Mouse (Mus musculus) cerebellum, postnatal 14 days (tissue): ENCODE data around the gene Metrn.

Experiments used
- DNase-seq, 2 experiments: peaks; one replicate each; pipeline ENCODE4 v3.0.0; 2021; ENCODE audit warnings: mixed read lengths in 2 of 2

The Metrn gene

DNA sequence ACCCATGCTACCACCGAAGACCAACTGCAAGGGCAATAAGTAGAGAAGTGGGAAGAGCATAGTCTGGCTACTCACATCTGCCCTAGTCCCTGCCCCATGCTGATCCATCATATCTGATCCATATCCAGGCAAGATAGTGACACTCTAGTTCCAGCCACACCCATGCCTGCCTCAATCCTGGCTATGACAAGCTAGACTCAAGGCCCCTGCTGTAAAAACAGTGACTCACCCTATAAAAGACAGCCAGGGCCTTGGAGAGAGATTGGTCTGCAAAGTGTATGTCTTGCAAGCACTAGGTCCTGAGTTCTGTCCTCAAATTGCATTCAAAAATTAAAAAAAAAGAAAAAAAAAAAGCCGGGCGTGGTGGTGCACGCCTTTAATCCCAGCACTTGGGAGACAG, 9.6 kb upstream of the Metrn start:
- no peak for DNase-seq

DNA sequence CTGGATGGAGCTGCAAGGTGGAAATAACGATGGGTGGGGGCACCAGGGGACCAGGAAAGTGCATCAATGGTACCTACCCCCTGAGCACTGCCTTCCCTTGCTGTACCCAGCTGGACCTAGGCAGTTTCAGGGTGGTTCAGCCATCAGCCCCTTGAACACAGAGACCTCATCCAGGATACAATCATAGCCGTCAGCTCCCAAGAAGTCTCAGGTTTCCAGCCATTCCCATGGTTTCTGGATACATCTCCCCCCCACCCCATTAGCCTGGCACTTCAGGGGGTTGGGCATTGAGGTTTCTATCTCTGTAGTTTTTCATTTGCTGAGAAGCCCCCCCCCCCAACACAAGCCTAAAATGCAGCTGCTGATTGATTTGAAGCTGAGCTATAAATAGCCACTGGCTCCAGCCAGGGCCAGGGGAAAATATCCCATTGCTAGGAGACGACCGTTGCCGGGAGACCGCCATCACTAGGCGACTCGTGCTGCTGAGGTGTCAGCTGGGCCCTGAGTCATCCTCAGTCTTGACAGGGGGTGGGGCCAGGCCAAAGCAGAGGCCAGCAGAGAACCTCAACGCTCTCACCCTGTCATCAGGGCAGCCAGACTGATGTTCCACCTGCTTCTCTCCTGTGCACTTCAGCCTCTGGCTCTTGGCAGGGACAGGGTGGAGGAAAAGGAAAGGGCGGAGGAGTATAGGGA, 6.0 kb upstream of the Metrn start:
- DNase-seq, result peak; percentile 59 to 77

DNA sequence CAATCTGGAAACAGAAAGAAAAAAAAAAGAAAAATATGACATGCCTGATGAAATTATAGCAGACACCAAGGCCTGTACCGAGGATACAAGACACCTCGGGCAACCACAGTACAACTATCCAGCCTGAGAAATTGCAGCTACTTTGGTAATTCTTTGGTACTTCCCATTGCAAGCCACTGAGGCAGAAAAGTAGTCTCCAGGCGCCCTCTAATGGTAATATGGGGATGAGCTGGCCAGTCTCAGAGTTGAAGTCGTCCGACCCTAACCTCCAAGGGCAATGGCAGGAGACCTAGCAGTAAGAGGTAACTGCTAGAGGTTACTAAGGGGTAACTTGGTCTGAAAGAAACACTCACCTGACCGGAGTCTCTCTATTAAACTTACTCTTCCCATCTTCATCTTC, 4.1 kb upstream of the Metrn start:
- DNase-seq, result peak; percentile 78 to 80

DNA sequence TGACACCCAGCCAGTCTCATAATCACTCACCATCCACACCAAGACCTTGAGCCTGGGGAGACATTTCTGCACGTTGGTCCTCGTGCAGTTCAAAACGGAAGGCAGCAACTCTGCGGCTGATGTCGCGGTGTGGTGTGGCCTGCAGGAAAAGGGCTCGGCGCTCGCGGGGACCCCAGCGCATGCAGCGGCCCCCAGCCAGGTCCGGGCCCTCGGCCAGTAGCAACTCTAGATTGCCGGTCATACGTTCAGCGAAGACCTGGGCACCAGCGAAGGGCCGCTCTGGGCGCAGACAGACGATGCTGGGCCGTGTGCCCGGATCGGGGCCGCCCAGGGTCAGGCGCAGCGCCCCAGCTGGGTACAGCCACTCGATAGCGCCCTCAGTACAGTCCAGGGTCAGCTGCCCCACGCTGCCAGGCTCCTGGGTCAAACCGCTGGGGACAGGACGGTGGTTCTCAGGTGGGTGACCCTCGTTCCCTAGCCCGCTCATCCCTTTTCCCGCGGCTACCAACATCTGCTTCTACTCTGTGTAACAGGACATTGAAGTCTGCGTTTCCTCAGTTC, 645 bp downstream of the Metrn start:
- no peak for DNase-seq

DNA sequence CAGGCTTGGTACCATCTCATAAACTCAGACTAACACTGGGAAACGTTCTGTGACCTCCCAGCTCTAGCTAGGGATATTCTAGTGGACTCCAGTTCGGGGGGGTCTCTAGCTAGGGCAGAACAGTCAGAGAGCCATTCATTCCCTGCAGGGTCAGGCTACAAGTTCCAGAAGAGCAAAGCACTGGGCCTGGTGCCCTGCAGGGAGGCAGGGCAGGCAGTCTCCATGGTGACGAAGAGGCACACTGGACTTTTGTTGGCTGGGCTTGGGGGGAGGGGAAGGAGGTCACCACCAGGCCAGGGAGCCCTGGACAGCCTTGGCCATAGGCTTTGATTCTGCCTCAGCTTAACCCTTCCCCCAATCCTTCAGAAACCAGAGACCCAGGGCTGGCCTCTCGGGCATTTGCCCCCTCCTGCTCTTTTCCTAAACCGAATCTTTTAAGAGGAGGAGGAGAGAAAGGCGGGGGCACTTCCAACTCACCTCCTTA, 1.3 kb downstream of the Metrn start, which contains the start of gene AC134908.4:
Gene AC134908.4 (minus strand): TSS at position 51 of the 484 bp plus-strand sequence.
- DNase-seq, result no peak

DNA sequence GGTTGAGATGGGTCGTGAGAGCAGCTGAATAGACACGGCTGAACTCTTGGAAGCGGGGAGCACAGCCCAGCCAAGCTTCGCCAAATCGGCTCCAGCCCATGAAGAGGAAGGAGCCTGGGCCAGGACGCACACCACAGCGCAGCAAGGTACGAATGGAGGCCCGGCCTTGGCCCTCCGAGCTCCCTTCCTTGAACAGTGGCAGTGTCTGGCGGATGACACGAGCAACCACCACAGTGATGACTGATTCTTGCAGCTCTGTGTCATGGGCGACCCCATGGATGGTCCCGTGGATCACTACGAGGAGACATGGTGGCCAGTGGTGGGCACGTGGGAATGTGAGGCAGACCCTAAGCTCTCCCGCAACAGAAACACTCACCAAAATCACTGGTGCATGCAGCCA, 1.9 kb downstream of the Metrn start:
- DNase-seq, result no peak

DNA sequence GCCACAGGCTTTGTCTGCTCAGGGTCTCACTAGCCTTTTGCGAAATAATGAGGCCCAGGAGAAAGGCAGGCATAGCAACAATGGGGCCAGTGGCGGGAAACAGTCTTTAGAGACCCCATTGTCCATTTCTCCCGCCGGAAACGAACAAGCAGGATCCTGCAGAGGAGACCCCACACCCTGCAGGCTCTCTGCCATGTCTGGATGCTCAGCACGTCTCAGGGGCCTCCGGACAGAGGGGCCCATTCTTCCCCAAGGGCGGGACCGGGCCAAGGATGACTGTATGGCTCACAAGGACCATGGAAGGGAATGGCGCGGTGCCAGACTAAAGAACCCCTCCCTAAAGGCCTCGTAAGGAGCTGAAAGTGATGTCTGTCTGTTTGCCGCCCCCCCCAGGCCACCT, 2.7 kb downstream of the Metrn start:
- DNase-seq, result no peak

DNA sequence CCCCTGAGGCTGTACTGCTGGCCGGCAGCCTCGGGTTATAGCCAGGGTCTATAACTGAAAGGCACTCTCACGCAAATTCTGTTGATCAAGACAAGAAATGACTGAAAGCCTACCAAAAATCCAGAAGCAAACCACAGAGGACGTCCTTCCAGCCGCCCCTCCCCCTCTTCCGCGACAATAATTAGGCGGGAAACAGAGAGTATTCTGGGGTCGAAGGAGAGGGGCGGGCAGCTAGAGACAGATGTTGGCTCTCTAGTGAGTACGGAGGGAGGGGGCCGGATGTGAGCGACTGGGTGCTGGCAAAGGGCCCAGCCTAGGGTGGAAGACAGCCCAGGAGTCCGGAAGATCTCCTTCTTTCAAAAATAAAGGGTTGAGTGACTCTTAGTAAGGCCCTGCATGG, 4.3 kb downstream of the Metrn start, which contains the start of gene Fam173a:
Gene Fam173a (minus strand): TSS at position 287 of the 400 bp plus-strand sequence.
- peak; percentile 65 to 73 for DNase-seq

DNA sequence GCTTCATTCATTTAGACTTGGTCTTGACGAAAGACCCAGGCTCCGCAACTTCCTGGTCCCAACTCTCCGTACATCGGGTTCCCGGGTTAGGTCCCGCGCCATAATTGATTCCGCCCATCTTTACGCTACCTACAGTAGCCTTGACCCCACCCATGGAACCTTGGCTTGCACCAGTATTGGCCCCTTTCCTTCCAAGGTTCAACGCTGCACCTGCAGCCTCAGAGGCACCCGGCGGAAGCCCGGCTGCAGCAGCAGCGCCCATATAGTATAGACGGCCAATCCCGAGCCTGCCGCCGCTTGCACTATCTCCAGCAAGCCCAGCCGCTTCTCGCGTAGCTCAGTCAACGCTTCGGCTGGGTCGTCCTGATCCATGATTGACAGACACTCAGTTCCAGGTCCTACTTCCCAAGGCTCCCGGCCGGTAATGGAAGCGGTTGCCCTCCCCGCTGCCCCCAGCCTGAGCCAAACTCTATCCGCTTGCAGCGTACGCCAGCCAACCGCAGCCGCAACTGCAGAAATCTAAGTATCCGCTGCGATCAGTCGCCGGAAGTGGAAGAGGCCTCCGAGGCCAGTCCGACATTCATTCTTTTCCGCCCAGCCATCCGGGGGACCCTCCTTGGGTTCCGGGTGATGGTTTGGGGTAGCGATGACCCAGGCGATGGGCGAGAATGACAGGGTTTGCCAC, 5.0 kb downstream of the Metrn start:
- DNase-seq, result peak; percentile 94

DNA sequence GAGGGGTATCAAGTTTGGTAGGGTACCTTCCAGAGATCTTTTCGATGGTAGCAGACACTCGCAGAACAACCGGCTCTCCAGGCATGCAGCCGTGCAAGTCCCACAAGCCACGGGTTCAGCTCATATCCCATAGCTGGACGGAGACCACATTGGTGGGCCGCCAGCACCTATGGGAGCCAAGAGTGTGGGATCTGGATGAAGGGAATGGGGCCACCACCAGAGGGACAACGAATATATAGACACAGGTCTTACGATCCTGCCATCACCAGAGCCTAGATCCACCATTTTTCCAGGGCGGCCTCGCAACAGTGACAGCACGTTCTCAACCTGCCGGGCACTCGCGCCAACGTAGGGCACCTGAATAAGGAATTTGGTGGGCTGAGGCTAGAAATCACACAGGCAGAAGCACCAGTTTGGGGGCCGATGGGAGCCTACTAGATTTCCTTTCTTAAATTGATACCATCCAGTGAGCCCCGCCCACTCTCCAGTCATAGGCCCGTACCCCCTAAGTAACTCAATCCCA, 5.6 kb downstream of the Metrn start:
- DNase-seq, result peak in 1 of 2 experiments; percentile 55

DNA sequence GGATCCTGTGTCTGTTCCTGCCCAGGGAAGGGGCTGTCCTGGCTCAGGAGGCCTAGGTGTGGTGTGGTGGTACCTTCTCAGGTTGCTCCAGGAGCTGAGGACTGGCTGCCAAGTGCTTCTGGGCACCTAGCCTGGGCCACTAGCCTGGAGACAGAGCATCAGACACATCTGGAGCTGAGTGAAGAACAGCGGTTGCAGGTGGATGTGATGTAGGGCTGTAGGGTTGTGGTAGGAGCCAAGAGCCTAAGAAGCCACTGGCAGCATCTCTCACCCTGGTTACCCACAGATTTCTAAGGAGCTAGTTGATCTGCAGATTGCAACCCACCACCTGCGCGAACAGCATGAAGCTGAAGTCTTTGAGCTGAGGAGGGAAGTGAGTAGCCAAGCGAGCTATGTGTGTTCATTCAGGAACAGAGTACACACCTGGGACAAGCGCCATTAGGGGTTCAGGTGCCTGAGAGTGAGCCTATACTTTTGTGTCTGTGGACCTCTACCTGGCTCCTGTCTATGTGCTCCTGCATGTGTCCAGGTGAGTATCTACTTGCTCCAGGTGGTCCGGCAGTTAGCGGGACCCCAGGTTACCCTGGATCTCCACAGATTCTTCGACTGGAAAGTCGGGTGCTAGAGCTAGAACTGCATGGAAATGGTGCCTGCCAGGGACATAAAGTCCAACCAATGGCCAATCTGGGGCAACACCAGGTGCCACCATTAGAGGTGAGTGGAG, 10.0 kb downstream of the Metrn start:
- DNase-seq, result no peak

DNA sequence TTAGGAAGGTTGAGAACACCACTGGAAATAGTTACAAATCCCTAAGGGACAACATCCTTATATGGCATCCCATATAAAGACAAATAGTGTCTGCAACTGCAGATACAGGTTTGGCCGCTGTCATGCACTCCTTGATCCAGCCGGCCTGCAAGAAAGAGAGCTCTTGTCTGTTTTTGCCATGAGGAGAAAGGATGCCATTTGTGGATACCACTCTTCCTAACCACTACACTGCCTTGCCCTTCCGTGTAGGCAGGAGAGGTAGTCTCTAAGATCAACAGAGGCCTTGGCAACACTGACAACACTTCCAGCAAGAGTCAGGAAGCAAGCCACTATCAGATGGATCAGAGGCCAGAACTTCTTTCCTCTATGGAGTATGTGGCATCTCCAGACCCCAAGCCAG, 10.7 kb downstream of the Metrn start, which contains the start of gene Ccdc78:
Gene Ccdc78 (plus strand): TSS at position 301 of the 400 bp plus-strand sequence.
- DNase-seq, result no peak

DNA sequence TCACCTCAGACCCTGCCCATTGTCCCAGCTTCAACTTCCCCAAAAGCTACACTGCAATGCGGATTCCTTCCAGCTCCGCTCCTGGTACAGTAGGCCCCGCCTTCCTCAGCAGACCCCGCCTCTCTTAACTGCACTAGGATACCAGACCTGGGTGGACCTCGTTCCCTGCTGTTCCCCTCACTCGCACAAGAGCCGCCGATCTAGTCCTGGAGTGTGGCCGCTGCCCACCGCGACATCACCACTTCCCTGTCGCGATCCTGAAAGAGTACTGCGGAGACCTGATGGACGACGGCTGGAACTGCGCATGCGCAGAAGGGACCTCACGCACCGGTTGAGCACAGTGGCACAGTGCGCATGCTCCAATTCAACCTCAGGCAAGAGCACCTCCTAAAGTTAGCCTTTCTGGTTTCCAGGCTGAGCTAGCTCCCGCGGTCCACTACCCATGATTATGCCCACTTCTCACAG, 11.6 kb downstream of the Metrn start, which contains the start of gene Haghl:
Gene Haghl (minus strand): TSS at position 393 of the 465 bp plus-strand sequence.
- peak; percentile 98 for DNase-seq

DNA sequence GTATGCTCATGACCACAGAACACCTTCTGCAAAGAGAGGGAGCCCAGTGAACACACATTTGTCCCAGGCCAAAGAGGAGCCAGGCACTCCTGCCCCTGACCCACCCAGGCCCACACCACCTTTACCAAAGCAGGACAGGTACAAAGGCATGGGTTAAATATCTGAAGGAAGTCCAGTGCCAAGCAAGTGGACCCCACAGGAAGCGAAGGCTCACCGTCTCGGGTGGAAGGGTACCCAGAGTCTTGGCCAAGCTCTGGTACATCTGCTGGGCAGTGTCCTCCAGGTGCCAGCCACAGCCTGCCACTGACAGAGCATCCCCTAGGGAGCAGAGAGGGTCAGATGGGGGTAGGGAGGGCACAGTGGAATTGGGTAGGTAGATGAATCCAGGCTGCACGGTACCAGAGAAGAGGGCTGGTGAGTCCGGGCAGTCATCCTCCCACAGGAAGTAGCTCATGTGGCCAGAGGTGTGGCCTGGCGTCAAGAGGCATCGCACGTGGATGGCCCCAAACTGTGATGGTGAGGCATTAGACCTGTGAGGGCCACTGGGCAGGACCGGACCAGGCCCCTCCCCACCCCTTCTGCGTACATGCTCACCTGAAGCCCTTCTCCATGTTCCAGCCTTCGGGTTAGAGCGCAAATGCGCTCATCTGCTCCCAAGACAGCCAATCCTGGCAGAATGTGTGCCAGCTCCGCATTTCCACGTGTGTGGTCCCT, 12.9 kb downstream of the Metrn start:
- DNase-seq, result no peak

DNA sequence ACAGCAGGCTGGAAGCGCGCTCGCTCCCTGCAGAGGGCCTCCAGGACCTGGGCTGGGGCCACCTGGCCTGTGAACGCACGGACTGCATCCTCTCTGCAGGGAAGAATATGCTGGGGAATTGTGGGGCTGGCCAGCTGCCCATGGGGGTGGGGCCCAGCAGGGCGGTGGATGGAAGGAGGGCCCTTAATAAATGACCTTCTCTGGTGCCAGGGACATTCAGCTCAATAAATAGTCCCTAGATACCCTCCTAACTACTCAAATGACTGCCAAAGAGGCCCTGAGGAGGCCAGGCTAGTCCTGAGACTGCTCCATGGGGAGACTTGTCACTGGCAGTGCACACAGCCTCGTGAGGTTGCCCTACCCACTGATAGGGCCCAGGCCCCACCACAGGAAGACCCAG, 13.8 kb downstream of the Metrn start:
- DNase-seq, result peak; percentile 56 to 59

DNA sequence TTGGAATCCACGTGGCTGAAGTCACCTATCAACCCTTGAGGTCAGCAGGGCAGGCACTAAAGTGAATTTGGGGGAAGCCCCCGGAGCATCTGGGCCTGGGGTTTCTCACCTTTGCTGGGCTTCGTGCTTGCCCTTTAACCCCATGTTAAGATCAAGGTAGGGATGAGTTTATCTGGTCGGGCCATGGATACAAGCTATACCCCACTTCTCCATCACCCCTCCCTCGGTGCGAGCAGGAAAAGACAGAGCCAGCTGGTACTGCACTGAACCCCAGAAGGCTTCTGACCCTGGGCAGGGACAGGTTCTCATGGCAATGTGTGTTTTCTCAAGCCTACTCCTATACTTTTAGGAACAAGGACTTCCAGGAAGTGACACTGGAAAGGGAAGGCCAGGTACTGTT, 15.6 kb downstream of the Metrn start:
- no peak for DNase-seq

DNA sequence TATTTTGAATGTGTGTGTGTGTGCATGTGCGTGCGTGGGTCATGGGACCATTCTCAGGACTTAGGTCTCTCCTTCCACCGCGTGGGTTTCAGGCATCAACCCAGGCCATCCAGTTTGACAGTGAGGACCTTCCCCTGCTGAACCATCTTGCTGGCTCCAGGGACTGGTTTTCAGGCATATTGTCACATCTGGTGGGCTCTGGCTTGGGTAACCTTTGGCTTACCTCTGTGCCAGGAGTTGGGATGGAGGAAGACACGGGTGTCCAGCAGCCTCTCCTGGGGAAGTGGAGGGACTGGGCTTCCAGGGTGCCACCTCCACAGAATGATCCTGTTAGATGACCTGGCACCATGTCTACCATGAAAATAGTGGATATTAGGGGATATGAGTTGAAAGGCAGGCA, 19.0 kb downstream of the Metrn start:
- DNase-seq, result no peak

DNA sequence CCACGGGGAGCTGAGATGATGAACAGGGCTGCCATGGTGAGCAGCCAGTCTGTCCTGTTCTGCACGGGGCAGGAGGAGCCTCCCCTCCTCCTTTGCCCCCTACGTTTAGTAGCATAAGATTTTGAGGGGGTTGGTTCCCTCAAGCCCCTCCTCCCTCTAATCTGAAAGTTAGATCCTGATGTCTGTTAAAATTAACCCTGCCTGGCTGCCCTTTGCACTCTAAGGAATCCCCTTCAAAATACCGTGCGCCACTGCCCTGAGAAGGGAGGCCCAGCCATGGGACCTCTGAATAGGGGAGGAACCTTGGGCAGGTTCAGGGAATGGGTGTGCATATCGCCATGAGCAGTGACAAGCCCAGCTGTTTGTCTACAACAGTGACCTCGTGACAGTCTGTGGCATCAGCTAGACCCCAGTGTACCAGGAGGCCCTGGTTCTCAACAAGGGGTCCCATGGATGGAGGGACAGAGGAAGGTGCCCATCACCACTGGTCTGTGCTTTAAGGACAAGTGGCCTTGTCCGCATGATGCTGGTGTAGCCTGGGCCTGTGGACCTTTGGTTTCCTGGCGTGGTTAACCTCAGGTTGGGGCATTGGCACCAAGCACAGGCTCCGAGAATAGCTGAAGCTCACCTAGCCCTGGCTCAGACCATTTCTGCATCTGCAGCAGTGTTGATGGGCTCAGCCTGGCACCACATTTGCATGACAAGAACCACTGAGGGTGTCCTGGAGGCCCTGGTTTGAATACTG, 21.4 kb downstream of the Metrn start:
- DNase-seq, result no peak

DNA sequence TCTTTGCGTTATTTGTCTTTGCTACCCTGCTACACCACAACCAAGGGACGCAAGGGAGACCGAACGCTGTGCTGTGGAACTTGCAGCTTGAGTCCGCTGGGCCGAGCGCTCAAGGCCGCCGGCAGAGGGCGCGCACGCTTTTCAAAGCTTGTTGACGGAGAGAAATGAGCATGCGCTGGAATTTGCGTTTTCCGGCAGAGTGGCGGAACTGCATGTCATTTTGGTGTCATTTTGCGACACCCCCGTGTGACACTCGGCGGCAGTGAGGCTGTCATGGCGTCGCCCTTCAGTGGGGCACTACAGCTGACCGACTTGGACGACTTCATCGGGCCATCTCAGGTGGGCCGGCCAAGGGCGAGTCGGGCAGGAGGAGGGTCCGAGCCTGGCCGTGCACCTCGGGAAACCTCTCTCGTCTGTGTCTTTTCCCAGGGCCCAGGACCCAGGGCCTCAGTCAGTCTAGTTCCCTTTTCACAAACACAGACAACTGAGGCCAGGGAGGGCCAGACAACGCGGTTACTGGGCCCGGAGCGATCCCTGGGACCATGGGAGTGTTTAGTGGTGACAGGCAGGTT, 23.3 kb downstream of the Metrn start, which contains the start of gene Narfl:
Gene Narfl (plus strand): TSS at position 228 of the 572 bp plus-strand sequence.
- peak; percentile 99 for DNase-seq

DNA sequence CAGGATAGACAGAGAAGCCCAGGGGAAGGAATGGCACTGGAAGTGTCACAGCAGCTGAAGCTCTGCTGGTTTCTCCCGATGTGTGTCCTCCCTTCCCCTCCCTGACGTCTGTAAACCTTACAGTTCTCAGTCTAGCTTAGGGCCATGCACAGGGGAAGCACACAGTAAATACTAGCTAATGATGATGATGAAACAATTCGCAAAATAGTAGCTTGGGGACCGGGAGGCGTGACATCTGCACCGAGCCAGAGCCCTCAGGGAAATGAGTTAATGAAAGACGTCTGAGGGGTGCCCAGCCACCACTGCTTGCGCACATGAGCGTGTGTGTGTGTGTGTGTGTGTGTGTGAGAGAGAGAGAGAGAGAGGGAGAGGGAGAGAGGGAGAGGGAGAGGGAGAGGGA, 27.6 kb downstream of the Metrn start:
- no peak for DNase-seq

DNA sequence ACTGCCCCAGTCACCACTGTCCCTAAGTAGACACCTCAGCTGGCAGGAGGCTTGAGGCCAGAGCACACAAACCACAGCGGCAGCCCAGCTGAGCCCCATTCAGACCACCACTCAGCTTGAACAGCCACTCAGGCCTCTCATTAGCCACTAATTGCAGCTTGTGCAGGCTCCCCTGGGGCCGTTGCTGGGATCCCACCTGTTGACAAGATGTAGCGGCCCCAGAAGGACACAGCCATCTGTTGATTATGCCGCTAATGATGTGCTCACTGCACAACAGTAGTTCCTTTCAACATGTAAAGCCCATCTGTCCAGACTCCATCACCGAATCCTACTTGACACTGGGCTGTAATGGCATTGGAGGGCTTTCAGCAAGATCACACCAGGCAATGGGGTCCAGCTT, 31.1 kb downstream of the Metrn start:
- no peak for DNase-seq
